Mouse (Mus musculus): ENCODE results near the gene Aqp3. TPM values are rescaled to one million over a fixed set of nuclear protein-coding genes. Genes with fewer than 3 reads are reported as not detected.
"Not testable (repeated sequence)": the region's sequence is repeated elsewhere in the genome, so short reads cannot be mapped to it uniquely, and the experiment has no call there.

Gene Aqp3
- polyA plus RNA-seq, 2 experiments, result 36.6 to 56.2 TPM

GRCm38 (mm10) chr4:41086947-41087346 lies 11.0 kb downstream of the Aqp3 start:
- 76% methylated on average over 9 of the region's 9 CpGs for WGBS
- no peak for TF ChIP-seq POLR2A (IDR thresholded peaks at IDR 0.05; ENCODE audit: borderline replicate concordance, extremely low read depth, insufficient read depth, insufficient read length)

GRCm38 (mm10) chr4:41084819-41085218 lies 13.2 kb downstream of the Aqp3 start:
- H3K4me3 ChIP-seq (replicated peaks; ENCODE audit: low read length), result no peak overlapping the region
- H3K4me2 ChIP-seq (replicated peaks; ENCODE audit: low read depth, low read length, severe bottlenecking), result no peak overlapping the region
- H3K27me3 ChIP-seq (ENCODE audit: control insufficient read depth, insufficient read depth, low read length), result no peaks in the 10 kb centered on the region
- WGBS, result 81% methylated on average over 4 of the region's 4 CpGs
- no peak for TF ChIP-seq POLR2A (IDR thresholded peaks at IDR 0.05; ENCODE audit: borderline replicate concordance, extremely low read depth, insufficient read depth, insufficient read length)
- H3K27ac ChIP-seq (replicated peaks; ENCODE audit: low read depth, low read length), result no peak overlapping the region
- no peaks in the 10 kb centered on the region for H3K4me1 ChIP-seq (ENCODE audit: control insufficient read depth, insufficient read depth, low read length)
- H3K9ac ChIP-seq (ENCODE audit: low read depth, low read length, severe bottlenecking), result no peak overlapping the region
- no peaks in the 10 kb centered on the region for H3K36me3 ChIP-seq (ENCODE audit: control insufficient read depth, insufficient read depth, low read length)
- no peaks in the 10 kb centered on the region for H3K9me3 ChIP-seq (ENCODE audit: control insufficient read depth, low read length)
- no peak for DNase-seq (ENCODE audit: low spot score)
- no peak for ATAC-seq (ENCODE audit: low FRiP score, low read depth)

More at GRCm38 (mm10) chr4:41086947-41087346, 11.0 kb downstream of the Aqp3 start:
- Histone ChIP-seq H3K4me1 (ENCODE audit: control insufficient read depth, insufficient read depth, low read length) (peaks cover 7% of the 10 kb centered on the region; the same call in 1 of the 2 replicates), H3K36me3 (ENCODE audit: control insufficient read depth, insufficient read depth, low read length) (no peaks in the 10 kb centered on the region), H3K27ac (replicated peaks; ENCODE audit: low read depth, low read length) (no peak overlapping the region), H3K9me3 (ENCODE audit: control insufficient read depth, low read length) (no peaks in the 10 kb centered on the region), H3K9ac (ENCODE audit: low read depth, low read length, severe bottlenecking) (no peak overlapping the region), H3K4me3 (replicated peaks; ENCODE audit: low read length) (no peak overlapping the region), H3K4me2 (replicated peaks; ENCODE audit: low read depth, low read length, severe bottlenecking) (no peak overlapping the region), H3K27me3 (ENCODE audit: control insufficient read depth, insufficient read depth, low read length) (no peaks in the 10 kb centered on the region)
- ATAC-seq (ENCODE audit: low FRiP score, low read depth), result no peak
- no peak for DNase-seq (ENCODE audit: low spot score)

- not testable (repeated sequence) for DNase-seq (ENCODE audit: low spot score); H3K9me3 ChIP-seq (ENCODE audit: control insufficient read depth, low read length); H3K36me3 ChIP-seq (ENCODE audit: control insufficient read depth, insufficient read depth, low read length); H3K9ac ChIP-seq (ENCODE audit: low read depth, low read length, severe bottlenecking); H3K4me3 ChIP-seq (replicated peaks; ENCODE audit: low read length); ATAC-seq (ENCODE audit: low FRiP score, low read depth); H3K27ac ChIP-seq (replicated peaks; ENCODE audit: low read depth, low read length); H3K27me3 ChIP-seq (ENCODE audit: control insufficient read depth, insufficient read depth, low read length); H3K4me1 ChIP-seq (ENCODE audit: control insufficient read depth, insufficient read depth, low read length); H3K4me2 ChIP-seq (replicated peaks; ENCODE audit: low read depth, low read length, severe bottlenecking)
- WGBS, result 53% methylated on average over 4 of the region's 4 CpGs
Measured at GRCm38 (mm10) chr4:41082803-41083202, 15.2 kb downstream of the Aqp3 start.

- Histone ChIP-seq H3K36me3 (ENCODE audit: control insufficient read depth, insufficient read depth, low read length) (no peaks in the 10 kb centered on the region), H3K4me3 (replicated peaks; ENCODE audit: low read length) (no peak overlapping the region), H3K27me3 (ENCODE audit: control insufficient read depth, insufficient read depth, low read length) (no peaks in the 10 kb centered on the region), H3K4me1 (ENCODE audit: control insufficient read depth, insufficient read depth, low read length) (no peaks in the 10 kb centered on the region), H3K4me2 (replicated peaks; ENCODE audit: low read depth, low read length, severe bottlenecking) (no peak overlapping the region), H3K9me3 (ENCODE audit: control insufficient read depth, low read length) (no peaks in the 10 kb centered on the region), H3K9ac (ENCODE audit: low read depth, low read length, severe bottlenecking) (no peak overlapping the region), H3K27ac (replicated peaks; ENCODE audit: low read depth, low read length) (no peak overlapping the region)
- ATAC-seq (ENCODE audit: low FRiP score, low read depth) (no peak), DNase-seq (ENCODE audit: low spot score) (no peak)
- TF ChIP-seq POLR2A (IDR thresholded peaks at IDR 0.05; ENCODE audit: borderline replicate concordance, extremely low read depth, insufficient read depth, insufficient read length), result no peak
- 81% methylated on average over 5 of the region's 5 CpGs for WGBS
Measured at GRCm38 (mm10) chr4:41081733-41082132, 16.2 kb downstream of the Aqp3 start.

- H3K27ac ChIP-seq (replicated peaks; ENCODE audit: low read depth, low read length), result no peak overlapping the region
- H3K4me1 ChIP-seq (ENCODE audit: control insufficient read depth, insufficient read depth, low read length), result no peaks in the 10 kb centered on the region
- H3K9me3 ChIP-seq (ENCODE audit: control insufficient read depth, low read length), result no peaks in the 10 kb centered on the region
- H3K9ac ChIP-seq (ENCODE audit: low read depth, low read length, severe bottlenecking), result no peak overlapping the region
- H3K36me3 ChIP-seq (ENCODE audit: control insufficient read depth, insufficient read depth, low read length), result no peaks in the 10 kb centered on the region
- no peaks in the 10 kb centered on the region for H3K27me3 ChIP-seq (ENCODE audit: control insufficient read depth, insufficient read depth, low read length)
- TF ChIP-seq POLR2A (IDR thresholded peaks at IDR 0.05; ENCODE audit: borderline replicate concordance, extremely low read depth, insufficient read depth, insufficient read length), result no peak
- DNase-seq (ENCODE audit: low spot score), result no peak
- WGBS, result 59% methylated on average over 6 of the region's 6 CpGs
- H3K4me2 ChIP-seq (replicated peaks; ENCODE audit: low read depth, low read length, severe bottlenecking), result no peak overlapping the region
- H3K4me3 ChIP-seq (replicated peaks; ENCODE audit: low read length), result no peak overlapping the region
- ATAC-seq (ENCODE audit: low FRiP score, low read depth), result no peak
Measured at GRCm38 (mm10) chr4:41078726-41079125, 19.3 kb downstream of the Aqp3 start.

GRCm38 (mm10) chr4:41074461-41074860 lies 23.5 kb downstream of the Aqp3 start:
- no peak for ATAC-seq (ENCODE audit: low FRiP score, low read depth)
- whole genome bisulfite sequencing, result 71% methylated on average over 6 of the region's 6 CpGs
- no peaks in the 10 kb centered on the region for H3K4me1 ChIP-seq (ENCODE audit: control insufficient read depth, insufficient read depth, low read length)

More at GRCm38 (mm10) chr4:41074461-41074860, 23.5 kb downstream of the Aqp3 start:
- Histone ChIP-seq H3K4me2 (replicated peaks; ENCODE audit: low read depth, low read length, severe bottlenecking) (no peak overlapping the region), H3K36me3 (ENCODE audit: control insufficient read depth, insufficient read depth, low read length) (no peaks in the 10 kb centered on the region), H3K9me3 (ENCODE audit: control insufficient read depth, low read length) (no peaks in the 10 kb centered on the region), H3K4me3 (replicated peaks; ENCODE audit: low read length) (no peak overlapping the region), H3K27ac (replicated peaks; ENCODE audit: low read depth, low read length) (no peak overlapping the region), H3K27me3 (ENCODE audit: control insufficient read depth, insufficient read depth, low read length) (no peaks in the 10 kb centered on the region), H3K9ac (ENCODE audit: low read depth, low read length, severe bottlenecking) (no peak overlapping the region)
- no peak for DNase-seq (ENCODE audit: low spot score)
- no peak for TF ChIP-seq POLR2A (IDR thresholded peaks at IDR 0.05; ENCODE audit: borderline replicate concordance, extremely low read depth, insufficient read depth, insufficient read length)

Measured in limb, embryonic 14.5 days (tissue).